Mouse (Mus musculus): Measurements from ENCODE around the gene Il12a. TPM values are rescaled to one million over a fixed set of nuclear protein-coding genes. Genes with fewer than 3 reads are reported as not detected.

Gene Il12a
- polyA plus RNA-seq, 2 experiments: 0.19 TPM; not detected in 1

DNA sequence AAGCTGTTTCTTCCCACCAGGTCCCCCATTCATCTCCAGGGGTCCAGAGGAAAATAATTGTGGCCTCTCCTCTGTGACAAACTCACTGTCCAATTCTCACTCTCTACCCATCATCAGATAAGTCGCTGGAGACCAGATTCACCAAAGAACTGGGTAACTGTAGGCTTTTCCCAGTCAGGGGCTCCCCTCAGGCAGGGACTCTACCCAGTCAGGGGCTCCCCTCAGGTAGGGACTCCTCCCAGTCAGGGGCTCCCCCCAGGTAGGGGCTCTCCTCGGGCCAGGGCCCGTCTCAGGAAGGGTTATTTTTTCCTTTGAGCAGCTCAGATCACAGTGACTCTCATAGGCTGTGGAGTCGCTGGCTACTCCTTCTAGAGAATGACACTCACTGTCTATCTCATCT, 9.6 kb downstream of the Il12a start:
- Histone ChIP-seq H3K9ac (ENCODE audit: low read depth, low read length, severe bottlenecking) (no peak overlapping the region), H3K4me3 (replicated peaks; ENCODE audit: low read length) (no peak overlapping the region), H3K36me3 (ENCODE audit: control insufficient read depth, insufficient read depth, low read length) (no peaks in the 10 kb centered on the region), H3K4me2 (replicated peaks; ENCODE audit: low read depth, low read length, severe bottlenecking) (no peak overlapping the region), H3K27me3 (ENCODE audit: control insufficient read depth, insufficient read depth, low read length) (no peaks in the 10 kb centered on the region), H3K9me3 (ENCODE audit: control insufficient read depth, low read length) (no peaks in the 10 kb centered on the region), H3K27ac (replicated peaks; ENCODE audit: low read depth, low read length) (no peak overlapping the region), H3K4me1 (ENCODE audit: control insufficient read depth, insufficient read depth, low read length) (no peaks in the 10 kb centered on the region)
- ATAC-seq (ENCODE audit: low FRiP score, low read depth): no peak
- no peak for DNase-seq (ENCODE audit: low spot score)
- WGBS: 83% methylated on average over 4 of the region's 4 CpGs
- no peak for TF ChIP-seq POLR2A (IDR thresholded peaks at IDR 0.05; ENCODE audit: borderline replicate concordance, extremely low read depth, insufficient read depth, insufficient read length)

DNA sequence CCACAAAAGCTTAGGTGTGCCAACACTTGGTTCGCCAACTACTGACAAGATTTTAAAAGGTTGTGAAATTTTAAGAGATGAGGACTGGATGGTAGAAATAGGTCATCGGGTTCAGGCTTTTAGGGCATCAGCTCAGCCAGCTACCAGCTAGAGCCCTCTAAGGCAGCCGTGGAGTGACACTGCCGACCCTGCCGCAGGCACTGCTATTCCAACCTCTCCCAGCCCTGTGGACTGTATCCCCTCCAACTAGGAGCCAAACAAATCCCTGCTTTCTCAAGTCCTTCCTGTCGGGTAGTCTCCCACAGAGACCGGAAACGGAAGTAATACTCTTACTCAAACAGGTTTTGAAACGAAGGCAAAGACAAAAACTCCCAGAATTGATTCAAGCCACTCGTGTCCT, 15.9 kb downstream of the Il12a start:
- no peaks in the 10 kb centered on the region for H3K9me3 ChIP-seq (ENCODE audit: control insufficient read depth, low read length)
- no peaks in the 10 kb centered on the region for H3K27me3 ChIP-seq (ENCODE audit: control insufficient read depth, insufficient read depth, low read length)
- no peaks in the 10 kb centered on the region for H3K36me3 ChIP-seq (ENCODE audit: control insufficient read depth, insufficient read depth, low read length)
- no peak for ATAC-seq (ENCODE audit: low FRiP score, low read depth)
- no peak overlapping the region for H3K27ac ChIP-seq (replicated peaks; ENCODE audit: low read depth, low read length)
- no peak overlapping the region for H3K4me2 ChIP-seq (replicated peaks; ENCODE audit: low read depth, low read length, severe bottlenecking)
- WGBS: 88% methylated on average over 10 of the region's 10 CpGs
- no peak overlapping the region for H3K9ac ChIP-seq (ENCODE audit: low read depth, low read length, severe bottlenecking)
- no peak for DNase-seq (ENCODE audit: low spot score)
- TF ChIP-seq POLR2A (IDR thresholded peaks at IDR 0.05; ENCODE audit: borderline replicate concordance, extremely low read depth, insufficient read depth, insufficient read length): no peak
- H3K4me3 ChIP-seq (replicated peaks; ENCODE audit: low read length): no peak overlapping the region
- no peaks in the 10 kb centered on the region for H3K4me1 ChIP-seq (ENCODE audit: control insufficient read depth, insufficient read depth, low read length)

DNA sequence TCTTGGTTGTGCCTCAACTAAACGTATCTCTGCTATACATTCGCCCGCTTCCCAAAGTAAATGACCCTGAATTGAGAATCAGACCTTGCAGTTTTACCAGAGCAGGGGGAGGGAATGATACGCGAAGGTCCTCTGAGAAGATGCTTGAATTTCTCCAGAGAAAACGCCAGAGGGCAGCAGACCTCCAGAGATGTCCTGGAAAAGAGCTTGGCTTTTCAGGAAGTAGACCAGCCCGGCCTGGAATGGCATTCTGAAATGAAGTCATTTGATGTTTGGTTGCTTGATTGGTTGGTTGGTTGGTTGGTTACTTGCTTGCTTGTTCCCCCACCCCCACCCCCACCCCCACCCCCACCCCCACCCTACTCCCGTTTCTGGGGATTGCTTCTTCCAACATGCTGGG, 17.8 kb downstream of the Il12a start:
- no peak for TF ChIP-seq POLR2A (IDR thresholded peaks at IDR 0.05; ENCODE audit: borderline replicate concordance, extremely low read depth, insufficient read depth, insufficient read length)
- no peaks in the 10 kb centered on the region for H3K27me3 ChIP-seq (ENCODE audit: control insufficient read depth, insufficient read depth, low read length)
- 42% methylated on average over 8 of the region's 8 CpGs for WGBS
- no peaks in the 10 kb centered on the region for H3K4me1 ChIP-seq (ENCODE audit: control insufficient read depth, insufficient read depth, low read length)
- H3K27ac ChIP-seq (replicated peaks; ENCODE audit: low read depth, low read length): no peak overlapping the region
- no peaks in the 10 kb centered on the region for H3K36me3 ChIP-seq (ENCODE audit: control insufficient read depth, insufficient read depth, low read length)
- ATAC-seq (ENCODE audit: low FRiP score, low read depth) (no peak), DNase-seq (ENCODE audit: low spot score) (peak; percentile 65)
- H3K9ac ChIP-seq (ENCODE audit: low read depth, low read length, severe bottlenecking): no peak overlapping the region
- no peaks in the 10 kb centered on the region for H3K9me3 ChIP-seq (ENCODE audit: control insufficient read depth, low read length)
- no peak overlapping the region for H3K4me3 ChIP-seq (replicated peaks; ENCODE audit: low read length)
- H3K4me2 ChIP-seq (replicated peaks; ENCODE audit: low read depth, low read length, severe bottlenecking): no peak overlapping the region

DNA sequence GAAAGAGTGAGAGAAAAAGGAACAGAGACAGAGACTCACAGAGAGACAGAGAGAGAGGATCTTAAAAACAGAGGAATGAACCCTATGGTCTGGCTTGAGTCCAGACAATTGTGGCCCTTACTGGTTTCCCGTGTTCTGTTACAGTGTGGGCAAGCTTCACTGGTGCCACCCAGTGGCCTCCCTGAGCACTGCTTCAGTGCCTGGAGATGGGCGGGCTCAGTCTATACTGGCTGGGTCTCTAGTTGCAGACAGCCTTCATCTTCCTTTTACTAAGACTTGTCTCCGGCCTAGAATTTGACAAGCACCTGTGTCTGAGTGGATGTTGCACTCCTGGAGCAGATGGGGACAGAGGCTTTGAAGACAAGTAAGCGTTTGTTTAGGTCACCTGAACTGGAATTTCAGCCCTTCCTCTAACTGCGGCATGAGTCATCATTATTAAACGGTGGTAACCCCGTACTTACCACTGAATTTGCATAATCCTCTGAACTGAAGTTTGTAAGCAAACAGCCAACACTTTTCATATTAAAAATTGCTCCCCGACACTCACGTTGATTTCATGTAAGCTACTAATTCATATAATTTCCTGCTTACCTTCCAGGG, 18.9 kb downstream of the Il12a start:
- peak; percentile 67 for DNase-seq (ENCODE audit: low spot score)
- no peak; the same call in 1 of the 2 replicates for ATAC-seq (ENCODE audit: low FRiP score, low read depth)
- Histone ChIP-seq H3K9ac (ENCODE audit: low read depth, low read length, severe bottlenecking) (no peak overlapping the region), H3K4me2 (replicated peaks; ENCODE audit: low read depth, low read length, severe bottlenecking) (no peak overlapping the region), H3K9me3 (ENCODE audit: control insufficient read depth, low read length) (no peaks in the 10 kb centered on the region), H3K27ac (replicated peaks; ENCODE audit: low read depth, low read length) (no peak overlapping the region), H3K27me3 (ENCODE audit: control insufficient read depth, insufficient read depth, low read length) (no peaks in the 10 kb centered on the region), H3K36me3 (ENCODE audit: control insufficient read depth, insufficient read depth, low read length) (no peaks in the 10 kb centered on the region), H3K4me3 (replicated peaks; ENCODE audit: low read length) (no peak overlapping the region), H3K4me1 (ENCODE audit: control insufficient read depth, insufficient read depth, low read length) (no peaks in the 10 kb centered on the region)
- 51% methylated on average over 9 of the region's 9 CpGs for WGBS
- TF ChIP-seq POLR2A (IDR thresholded peaks at IDR 0.05; ENCODE audit: borderline replicate concordance, extremely low read depth, insufficient read depth, insufficient read length): no peak

DNA sequence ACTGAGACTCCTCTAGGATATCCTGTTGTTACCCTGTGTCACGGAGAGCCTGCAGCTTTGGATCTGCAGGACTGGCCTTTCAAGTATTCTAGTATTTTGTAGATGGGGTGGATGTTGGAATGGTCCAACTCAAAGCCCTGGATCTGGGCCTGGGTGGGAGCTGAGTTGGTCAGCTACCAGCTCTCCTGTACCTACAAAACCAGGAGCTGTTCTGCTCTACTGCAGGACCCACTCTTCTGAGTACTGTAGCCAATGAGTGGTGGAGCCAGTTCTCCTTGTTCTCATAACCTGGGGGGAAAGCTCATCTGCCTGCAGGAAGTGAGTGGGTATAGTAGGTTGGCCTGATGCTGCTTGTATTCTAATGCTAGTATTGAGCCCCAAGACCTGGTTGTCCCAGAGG, 20.0 kb downstream of the Il12a start:
- TF ChIP-seq POLR2A (IDR thresholded peaks at IDR 0.05; ENCODE audit: borderline replicate concordance, extremely low read depth, insufficient read depth, insufficient read length): no peak
- Histone ChIP-seq H3K4me1 (ENCODE audit: control insufficient read depth, insufficient read depth, low read length) (no peaks in the 10 kb centered on the region), H3K9me3 (ENCODE audit: control insufficient read depth, low read length) (no peaks in the 10 kb centered on the region), H3K36me3 (ENCODE audit: control insufficient read depth, insufficient read depth, low read length) (no peaks in the 10 kb centered on the region), H3K4me2 (replicated peaks; ENCODE audit: low read depth, low read length, severe bottlenecking) (no peak overlapping the region), H3K27ac (replicated peaks; ENCODE audit: low read depth, low read length) (no peak overlapping the region), H3K27me3 (ENCODE audit: control insufficient read depth, insufficient read depth, low read length) (no peaks in the 10 kb centered on the region), H3K4me3 (replicated peaks; ENCODE audit: low read length) (no peak overlapping the region), H3K9ac (ENCODE audit: low read depth, low read length, severe bottlenecking) (no peak overlapping the region)
- DNase-seq (ENCODE audit: low spot score) (no peak), ATAC-seq (ENCODE audit: low FRiP score, low read depth) (no peak)
- WGBS: 76% methylated on average over 1 of the region's 1 CpGs

DNA sequence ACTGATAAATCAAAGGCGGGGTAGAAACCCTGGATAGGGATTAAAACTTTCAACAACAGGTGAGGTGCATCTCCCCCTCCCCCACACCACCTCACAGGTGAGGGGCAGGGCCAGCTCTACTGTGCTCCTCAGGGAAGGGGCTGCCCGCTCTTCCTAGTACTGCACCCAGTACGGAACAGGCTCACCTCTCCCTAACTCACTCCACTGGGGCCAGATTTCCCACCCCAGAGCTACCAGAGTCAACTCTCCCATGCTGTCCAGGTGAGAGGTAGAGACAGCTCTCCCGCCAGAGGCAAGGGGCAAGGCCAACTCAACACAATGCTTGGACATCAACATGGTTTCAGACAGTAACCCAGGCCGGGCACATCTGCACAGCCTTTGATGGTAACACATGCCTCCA, 21.1 kb downstream of the Il12a start:
- Histone ChIP-seq H3K27ac (replicated peaks; ENCODE audit: low read depth, low read length) (no peak overlapping the region), H3K27me3 (ENCODE audit: control insufficient read depth, insufficient read depth, low read length) (no peaks in the 10 kb centered on the region), H3K4me3 (replicated peaks; ENCODE audit: low read length) (no peak overlapping the region), H3K9me3 (ENCODE audit: control insufficient read depth, low read length) (no peaks in the 10 kb centered on the region), H3K36me3 (ENCODE audit: control insufficient read depth, insufficient read depth, low read length) (no peaks in the 10 kb centered on the region), H3K4me1 (ENCODE audit: control insufficient read depth, insufficient read depth, low read length) (no peaks in the 10 kb centered on the region), H3K9ac (ENCODE audit: low read depth, low read length, severe bottlenecking) (no peak overlapping the region), H3K4me2 (replicated peaks; ENCODE audit: low read depth, low read length, severe bottlenecking) (no peak overlapping the region)
- 81% methylated on average over 5 of the region's 5 CpGs for WGBS
- ATAC-seq (ENCODE audit: low FRiP score, low read depth) (no peak), DNase-seq (ENCODE audit: low spot score) (no peak)
- no peak for TF ChIP-seq POLR2A (IDR thresholded peaks at IDR 0.05; ENCODE audit: borderline replicate concordance, extremely low read depth, insufficient read depth, insufficient read length)

Measured in limb, embryonic 14.5 days (tissue).